Mouse (Mus musculus): Measurements from ENCODE around the gene H2-M5.
"Not testable (repeated sequence)": the region's sequence is repeated elsewhere in the genome, so short reads cannot be mapped to it uniquely, and the experiment has no call there.

Gene H2-M5

GRCm38 (mm10) chr17:36989437-36989836, at the start of gene H2-M5:
TSS of gene H2-M5 (minus strand) at chr17:36989537.
- in situ Hi-C loops (cut with MboI, MseI), result loop anchor here (5.0 kb wide), 1 partner anchor 67 kb away; no protein-coding TSS in a partner anchor

DNA sequence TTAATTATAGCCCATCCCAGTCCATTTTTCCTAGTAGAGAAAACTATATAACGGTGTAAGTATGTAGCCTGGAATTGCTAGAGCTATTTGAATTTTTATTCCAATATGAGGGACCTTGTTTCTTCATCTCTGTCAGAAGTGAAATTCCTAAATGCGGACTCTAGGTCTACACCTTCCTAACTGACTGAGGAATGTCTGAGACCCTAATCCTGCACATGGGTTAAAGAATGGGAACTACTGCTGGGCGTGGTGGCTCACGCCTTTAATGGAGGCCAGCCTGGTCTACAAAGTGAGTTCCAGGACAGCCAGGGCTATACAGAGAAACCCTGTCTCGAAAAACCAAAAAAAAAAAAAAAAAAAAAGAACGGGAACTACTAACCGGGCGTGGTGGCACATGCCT, 39.8 kb upstream of the H2-M5 start:
- in situ Hi-C loops (cut with MboI, MseI), result no loop called here

GRCm38 (mm10) chr17:37028683-37029120, 39.4 kb upstream of the H2-M5 start:
- in situ Hi-C loops (cut with MboI, MseI), result no loop called here

DNA sequence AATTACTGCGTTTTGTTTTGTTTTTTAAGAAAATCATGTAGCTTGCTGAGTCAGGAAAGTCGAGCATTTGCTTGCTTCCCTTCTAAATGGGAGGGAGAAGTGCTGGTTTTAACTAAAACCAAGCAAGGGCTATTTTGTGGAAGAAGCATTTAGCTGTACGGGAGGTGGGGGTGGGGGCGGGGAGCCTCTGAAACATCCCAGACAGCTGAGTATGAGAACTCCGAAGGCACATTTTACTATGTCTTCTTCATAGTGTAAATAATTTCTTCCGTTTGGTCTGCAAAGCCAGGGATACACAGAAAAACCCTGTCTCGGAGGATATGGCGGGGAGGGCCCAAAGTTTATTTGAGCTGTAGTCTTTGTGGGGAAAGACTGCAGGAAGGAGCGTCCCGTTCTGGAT, 38.9 kb upstream of the H2-M5 start:
- in situ Hi-C loops (cut with MboI, MseI), result no loop called here

DNA sequence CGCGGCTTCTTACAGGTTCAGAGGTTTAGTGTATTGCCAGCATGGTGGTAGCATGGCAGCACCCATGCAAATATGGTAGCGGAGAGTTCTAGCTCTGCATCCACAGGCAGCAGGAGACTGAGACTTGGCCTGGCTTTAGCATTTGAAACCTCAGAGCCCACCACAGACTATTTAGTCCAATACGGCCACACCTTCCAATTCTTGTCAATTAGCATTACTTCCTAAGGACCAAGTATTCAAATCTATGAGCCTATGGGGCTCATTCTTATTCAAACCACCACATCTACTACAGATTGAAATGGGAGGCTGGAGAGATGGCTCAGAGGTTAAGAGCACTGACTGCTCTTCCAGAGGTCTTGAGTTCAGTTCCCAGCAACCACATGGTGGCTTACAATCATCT, 38.1 kb upstream of the H2-M5 start:
- in situ Hi-C loops (cut with MboI, MseI), result no loop called here

- in situ Hi-C loops (cut with MboI, MseI), result no loop called here
Measured at GRCm38 (mm10) chr17:37026425-37026824, 37.1 kb upstream of the H2-M5 start.

- in situ Hi-C loops (cut with MboI, MseI), result no loop called here
Measured at GRCm38 (mm10) chr17:37022628-37023576, 33.6 kb upstream of the H2-M5 start, which contains the start of gene Mog. TSS of gene Mog (minus strand) at chr17:37023398.

- in situ Hi-C loops (cut with MboI, MseI), result not testable (repeated sequence)
Measured at GRCm38 (mm10) chr17:37019242-37019641, 29.9 kb upstream of the H2-M5 start.

- in situ Hi-C loops (cut with MboI, MseI), result no loop called here
Measured at GRCm38 (mm10) chr17:37018328-37018727, 29.0 kb upstream of the H2-M5 start.

- in situ Hi-C loops (cut with MboI, MseI), result no loop called here
Measured at GRCm38 (mm10) chr17:37016333-37016732, 27.0 kb upstream of the H2-M5 start.

DNA sequence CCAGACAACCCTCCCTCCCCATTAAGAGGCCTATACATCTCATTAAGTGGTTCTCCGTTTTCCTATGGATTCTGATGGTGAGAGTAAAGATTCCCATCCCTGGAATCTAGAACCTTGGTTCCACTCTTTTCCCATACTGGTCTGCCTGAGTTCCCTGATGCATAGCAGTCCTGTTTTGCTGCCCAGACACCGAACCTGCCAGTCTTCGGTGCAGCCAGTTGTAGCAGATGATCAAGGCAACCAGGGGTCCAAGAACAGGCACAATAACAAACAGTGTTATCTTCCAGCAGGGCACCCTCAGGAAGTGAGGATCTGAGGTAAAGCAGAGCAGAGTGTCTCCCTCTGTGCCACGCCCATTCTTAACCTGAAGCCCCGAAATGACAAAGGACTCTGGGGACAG, 22.8 kb upstream of the H2-M5 start:
- in situ Hi-C loops (cut with MboI, MseI), result no loop called here

GRCm38 (mm10) chr17:37011719-37012118, 22.4 kb upstream of the H2-M5 start:
- in situ Hi-C loops (cut with MboI, MseI), result no loop called here

DNA sequence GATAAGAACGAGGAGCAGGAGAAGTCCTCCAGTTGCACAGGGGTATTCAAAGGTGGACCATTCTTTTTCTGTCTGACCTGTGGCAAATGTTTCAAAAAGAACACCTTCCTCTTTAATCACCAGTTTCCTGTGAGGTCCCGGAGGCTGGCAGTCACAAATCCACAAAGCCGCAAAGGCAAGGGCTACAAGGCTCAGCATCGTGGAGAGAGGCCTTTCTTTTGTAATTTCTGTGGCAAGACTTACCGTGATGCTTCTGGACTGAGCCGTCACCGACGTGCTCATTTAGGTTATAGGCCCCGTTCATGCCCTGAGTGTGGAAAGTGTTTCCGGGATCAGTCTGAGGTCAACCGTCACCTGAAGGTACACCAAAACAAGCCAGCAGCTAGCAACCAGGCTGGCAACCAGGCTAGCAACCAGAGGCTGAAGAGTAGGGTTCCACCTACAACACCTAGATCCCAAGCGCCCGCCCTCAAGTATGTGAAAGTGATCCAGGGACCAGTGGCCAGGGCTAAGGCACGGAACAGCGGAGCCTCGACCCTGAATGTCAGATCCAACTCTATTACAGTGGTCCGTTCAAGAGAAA, 20.2 kb upstream of the H2-M5 start:
- in situ Hi-C loops (cut with MboI, MseI), result no loop called here

DNA sequence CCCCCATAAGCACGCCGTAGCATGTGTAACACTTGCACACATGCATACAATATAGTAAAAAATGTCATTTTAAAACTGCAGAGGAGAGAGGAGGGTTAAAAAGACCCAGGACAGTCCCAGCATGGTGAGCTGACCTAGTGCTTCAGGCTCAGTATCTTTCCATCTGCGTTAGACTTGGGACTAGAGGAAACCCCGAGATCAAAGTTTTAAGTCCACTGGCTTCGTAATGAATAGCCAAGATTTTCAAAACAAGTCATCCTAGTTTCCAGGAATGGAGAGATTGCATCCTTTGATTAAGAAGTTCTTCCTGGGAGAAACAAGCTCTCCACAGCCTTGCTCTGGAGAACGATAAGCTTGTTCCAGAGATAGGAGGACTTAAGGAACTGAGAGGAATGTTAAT, 18.8 kb upstream of the H2-M5 start:
- in situ Hi-C loops (cut with MboI, MseI), result no loop called here

GRCm38 (mm10) chr17:37003366-37003765, 14.0 kb upstream of the H2-M5 start:
- in situ Hi-C loops (cut with MboI, MseI), result no loop called here

- in situ Hi-C loops (cut with MboI, MseI), result no loop called here
Measured at GRCm38 (mm10) chr17:37002364-37003330, 13.3 kb upstream of the H2-M5 start.

DNA sequence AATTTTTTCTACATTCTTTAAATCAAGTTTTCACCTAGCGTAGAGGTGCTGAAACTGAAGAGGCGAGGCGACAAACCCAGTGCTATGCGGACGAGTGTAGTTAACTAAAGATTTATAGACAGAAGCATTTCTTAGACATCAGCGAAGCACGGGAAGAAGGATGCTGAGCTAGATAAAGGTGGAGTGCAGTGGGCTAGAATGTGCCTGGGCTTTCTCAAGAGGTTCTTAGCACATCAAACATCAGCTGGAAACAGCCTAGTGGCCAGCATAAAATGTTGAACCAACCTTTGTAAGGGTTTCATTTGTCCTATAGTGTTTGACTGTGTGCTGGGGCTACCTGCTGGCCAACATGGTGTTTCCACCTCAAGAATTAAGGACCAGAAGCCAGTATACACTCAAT, 11.5 kb upstream of the H2-M5 start, which contains the start of gene Zfp57:
Gene Zfp57 (plus strand): TSS at position 301 of the 400 bp plus-strand sequence.
- in situ Hi-C loops (cut with MboI, MseI), result no loop called here

GRCm38 (mm10) chr17:36998477-36998876, 9.1 kb upstream of the H2-M5 start:
- in situ Hi-C loops (cut with MboI, MseI), result no loop called here

GRCm38 (mm10) chr17:36997033-36997735, 7.8 kb upstream of the H2-M5 start:
- in situ Hi-C loops (cut with MboI, MseI), result no loop called here

DNA sequence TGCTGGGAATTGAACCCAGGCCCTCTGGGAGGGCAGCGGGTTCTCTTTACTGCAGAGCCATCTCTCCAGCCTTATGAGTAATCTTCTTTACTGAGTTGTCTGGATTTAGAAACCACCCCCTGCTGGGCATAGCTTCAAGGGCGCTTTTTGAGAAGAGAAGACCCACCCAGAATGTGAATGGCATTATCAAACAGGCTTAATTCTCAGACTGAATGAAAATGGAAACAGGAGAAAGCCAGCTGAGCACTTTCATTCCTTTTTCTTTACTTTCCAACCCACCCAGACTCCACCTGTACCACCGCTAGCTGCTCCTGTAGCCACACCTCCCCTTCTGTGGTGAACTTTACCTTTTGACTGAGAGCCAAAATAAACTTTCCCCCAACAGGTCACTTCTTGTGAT, 6.1 kb upstream of the H2-M5 start:
- in situ Hi-C loops (cut with MboI, MseI), result no loop called here

DNA sequence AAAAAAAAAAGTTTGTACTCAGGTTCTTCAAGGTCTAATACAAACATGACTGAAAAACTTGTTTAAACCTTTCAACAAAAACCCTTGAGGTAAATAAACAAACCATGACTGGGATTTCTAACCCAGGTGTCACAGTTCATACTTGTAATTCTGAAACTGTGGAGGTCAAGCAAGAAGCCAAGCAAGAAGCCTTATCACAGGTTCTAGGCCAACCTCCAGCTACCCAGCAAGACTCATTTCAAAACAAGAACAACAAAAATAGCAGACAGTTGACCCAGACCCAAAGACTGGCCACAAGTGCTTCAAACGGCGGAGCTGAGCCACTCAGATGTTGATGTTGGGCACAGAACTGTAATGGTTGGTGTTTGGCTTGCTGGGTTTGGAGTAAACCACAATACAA, 5.2 kb upstream of the H2-M5 start:
- in situ Hi-C loops (cut with MboI, MseI), result no loop called here

All from regulatory T cell (primary cell).